Mouse (Mus musculus) intestine, embryonic 14.5 days (tissue): ENCODE measurements around the gene Arhgap35. TPM values are rescaled to one million over a fixed set of nuclear protein-coding genes. Genes with fewer than 3 reads are reported as not detected.

Source experiments
- ATAC-seq: fragments of 200-750 bp; cut with Nextera tagmentation; replicated peaks from 2 replicates; pipeline ENCODE4 v1.8.0; 2017; ENCODE audit warnings: low read depth, moderate number of reproducible peaks, moderate TSS enrichment, moderate library complexity; ENCODE audit not compliant: low FRiP score, low TSS enrichment
- DNase-seq: peaks from one replicate; pipeline ENCODE4 v3.0.0-alpha.2; 2018; ENCODE audit warnings: low spot score
- H3K27ac ChIP-seq: fragments of 300-500 bp; sonication (generic); 2 replicates; pipeline ENCODE4 v1.5.1; 2014; ENCODE audit warnings: low read depth, mild to moderate bottlenecking, control low read depth
- H3K27me3 ChIP-seq: fragments of 300-500 bp; sonication (generic); replicated peaks from 2 replicates; pipeline ENCODE4 v1.6.1; 2014; ENCODE audit warnings: low read length, control low read depth; ENCODE audit not compliant: control insufficient read depth, insufficient read depth
- H3K36me3 ChIP-seq: fragments of 300-500 bp; sonication (generic); 2 replicates; pipeline ENCODE4 v1.6.1; 2014; ENCODE audit warnings: low read length, control low read depth; ENCODE audit not compliant: control insufficient read depth, insufficient read depth
- H3K4me1 ChIP-seq: fragments of 300-500 bp; sonication (generic); replicated peaks from 2 replicates; pipeline ENCODE4 v1.6.1; 2014; ENCODE audit warnings: low read length, control low read depth, mixed read lengths; ENCODE audit not compliant: control insufficient read depth, insufficient read depth
- H3K4me2 ChIP-seq: fragments of 300-500 bp; sonication (generic); 2 replicates; pipeline ENCODE4 v1.6.1; 2014; ENCODE audit warnings: low read length
- H3K4me3 ChIP-seq: fragments of 300-500 bp; sonication (generic); 2 replicates; pipeline ENCODE4 v1.5.1; 2014; ENCODE audit warnings: low read depth, low read length, control low read depth, mixed read lengths
- H3K9ac ChIP-seq: fragments of 300-500 bp; sonication (generic); 2 replicates; pipeline ENCODE4 v1.6.1; 2014; ENCODE audit warnings: mild to moderate bottlenecking, low read length
- H3K9me3 ChIP-seq: fragments of 300-500 bp; sonication (generic); 2 replicates; pipeline ENCODE4 v1.6.1; 2016; ENCODE audit warnings: low read length, control low read depth; ENCODE audit not compliant: control insufficient read depth
- WGBS: fragments of 180-500 bp; shearing (Covaris S2); extraction: QIAGEN DNeasy Blood & Tissue Kit; methylation state at CpG from one replicate; pipeline ENCODE4 v1.1.7; 2014; 5-methylcytosine and 5-hydroxymethylcytosine counted together
- polyA plus RNA-seq: library from polyadenylated mRNA; unstranded; fragments of >200 nt; fragmentation: Nextera tagmentation; extraction: Ambion mirVana; gene quantifications from 2 replicates; pipeline ENCODE4 v1.2.1, GENCODE M21; 2014

Arhgap35 gene
- polyA plus RNA-seq, 1 experiment from 2014 or later: 18.5 TPM

GRCm38 (mm10) chr7:16591292-16591691 lies 23.5 kb downstream of the Arhgap35 start:
- Histone ChIP-seq H3K4me3 (no peak overlapping the region), H3K9me3 (no peaks in the 10 kb centered on the region), H3K4me2 (no peak overlapping the region), H3K27ac (no peak overlapping the region), H3K4me1 (no peaks in the 10 kb centered on the region), H3K9ac (no peak overlapping the region), H3K36me3 (0 out of 2 replicates have a peak, but pooled peaks cover 7% of the 10 kb centered on the region), H3K27me3 (no peaks in the 10 kb centered on the region)
- 74% methylated on average over 1 of the region's 1 CpGs for WGBS
- no peak for ATAC-seq
- DNase-seq: no peak

DNA sequence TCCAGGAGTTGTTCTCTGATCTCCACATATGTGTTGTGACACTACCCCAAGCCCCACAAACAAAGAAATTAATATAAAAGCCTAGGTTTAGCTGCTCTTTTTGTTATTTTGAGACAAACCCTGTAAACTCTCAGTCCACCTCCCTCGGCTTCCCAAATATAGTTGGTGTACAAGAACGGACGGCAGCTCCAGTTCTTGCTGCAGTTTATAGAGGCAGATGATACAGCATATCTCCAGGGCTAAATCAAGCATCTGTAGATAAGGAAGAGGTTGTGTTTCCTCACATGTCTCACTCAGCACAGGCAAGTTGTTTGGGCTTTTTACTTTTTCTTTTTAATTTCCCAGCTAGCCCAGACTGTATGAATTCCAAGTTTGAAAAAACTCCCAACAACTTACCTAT lies 27.1 kb downstream of the Arhgap35 start:
- H3K9ac ChIP-seq: no peak overlapping the region
- H3K4me1 ChIP-seq: peaks cover 2% of the 10 kb centered on the region; the same call in 1 of the 2 replicates
- DNase-seq (no peak), ATAC-seq (no peak)
- no peak overlapping the region for H3K4me2 ChIP-seq
- no peak overlapping the region for H3K27ac ChIP-seq
- no peaks in the 10 kb centered on the region for H3K27me3 ChIP-seq
- H3K9me3 ChIP-seq: no peaks in the 10 kb centered on the region
- H3K36me3 ChIP-seq: 0 out of 2 replicates have a peak, but pooled peaks cover 7% of the 10 kb centered on the region
- no peak overlapping the region for H3K4me3 ChIP-seq
- 84% methylated on average over 3 of the region's 3 CpGs for WGBS

DNA sequence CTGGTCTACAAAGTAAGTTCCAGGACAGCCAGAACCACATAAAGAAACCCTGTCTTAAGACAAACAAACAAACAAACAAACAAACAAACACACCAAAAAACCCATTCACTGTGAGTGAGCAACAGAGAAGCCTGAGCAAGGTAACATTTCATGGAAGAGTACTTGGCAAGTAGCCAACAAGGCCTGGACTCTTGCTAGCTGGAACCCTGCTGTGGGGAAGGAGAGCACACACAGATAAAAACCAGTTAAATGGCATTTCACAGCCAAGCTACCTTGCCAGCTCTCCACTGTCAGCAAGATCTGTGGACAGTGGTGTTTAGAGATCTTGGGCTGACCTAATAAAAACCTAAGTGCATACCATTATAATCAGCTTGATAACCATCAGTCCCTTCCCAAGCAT lies 30.4 kb downstream of the Arhgap35 start:
- Histone ChIP-seq H3K9me3 (no peaks in the 10 kb centered on the region), H3K27ac (no peak overlapping the region), H3K4me3 (no peak overlapping the region), H3K9ac (no peak overlapping the region), H3K36me3 (no peaks in the 10 kb centered on the region), H3K27me3 (no peaks in the 10 kb centered on the region), H3K4me2 (no peak overlapping the region), H3K4me1 (peaks cover 14% of the 10 kb centered on the region; the same call in 1 of the 2 replicates)
- DNase-seq (no peak), ATAC-seq (no peak)

DNA sequence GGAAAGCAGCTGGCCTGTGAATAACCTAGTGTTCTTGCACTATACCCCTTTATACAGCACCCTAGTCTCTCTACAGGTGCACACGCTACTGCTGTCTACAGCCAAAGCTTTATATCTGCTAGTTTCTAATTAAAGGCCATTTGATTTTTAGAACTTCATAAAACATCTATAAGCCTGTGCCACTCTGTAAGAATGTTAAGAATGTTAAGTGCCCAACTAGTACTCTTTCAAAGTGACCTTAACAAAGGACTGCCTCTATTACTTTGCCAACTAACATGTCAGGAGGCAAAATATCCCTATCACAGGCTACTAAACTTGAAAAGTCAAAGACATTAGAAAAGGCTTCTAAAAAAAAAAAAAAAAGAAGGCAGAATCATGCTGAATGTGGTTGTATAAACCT lies 31.0 kb downstream of the Arhgap35 start:
- H3K36me3 ChIP-seq: no peaks in the 10 kb centered on the region
- DNase-seq (no peak), ATAC-seq (no peak)
- H3K4me2 ChIP-seq: no peak overlapping the region
- H3K4me3 ChIP-seq: no peak overlapping the region
- WGBS: 93% methylated on average over 1 of the region's 1 CpGs
- no peaks in the 10 kb centered on the region for H3K9me3 ChIP-seq
- no peaks in the 10 kb centered on the region for H3K27me3 ChIP-seq
- H3K4me1 ChIP-seq: peaks cover 14% of the 10 kb centered on the region; the same call in 1 of the 2 replicates
- no peak overlapping the region for H3K27ac ChIP-seq
- H3K9ac ChIP-seq: no peak overlapping the region

DNA sequence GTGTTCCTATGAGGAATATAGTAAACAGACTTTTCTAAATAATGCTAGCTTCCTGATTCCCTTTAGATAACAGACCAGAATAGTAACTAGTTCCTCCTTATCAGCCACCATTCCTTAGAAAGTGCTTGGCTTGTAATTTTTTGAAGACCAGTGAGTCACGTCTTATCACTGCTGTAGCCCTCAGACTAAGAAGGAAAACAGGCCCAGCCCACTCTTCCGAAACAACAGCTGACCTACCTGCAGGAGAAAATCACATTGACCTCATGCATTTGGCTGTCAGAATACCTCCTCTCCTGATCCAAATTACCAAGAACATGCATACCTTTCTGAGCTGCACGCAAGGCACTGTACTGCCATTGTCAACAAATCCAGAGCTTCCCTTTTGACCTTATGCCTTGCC lies 32.5 kb downstream of the Arhgap35 start:
- Histone ChIP-seq H3K4me2 (no peak overlapping the region), H3K9me3 (no peaks in the 10 kb centered on the region), H3K9ac (no peak overlapping the region), H3K27ac (no peak overlapping the region), H3K36me3 (no peaks in the 10 kb centered on the region), H3K4me1 (peaks cover 19% of the 10 kb centered on the region; the same call in 1 of the 2 replicates), H3K4me3 (no peak overlapping the region), H3K27me3 (no peaks in the 10 kb centered on the region)
- ATAC-seq (no peak), DNase-seq (no peak)
- 62% methylated on average over 3 of the region's 3 CpGs for WGBS

DNA sequence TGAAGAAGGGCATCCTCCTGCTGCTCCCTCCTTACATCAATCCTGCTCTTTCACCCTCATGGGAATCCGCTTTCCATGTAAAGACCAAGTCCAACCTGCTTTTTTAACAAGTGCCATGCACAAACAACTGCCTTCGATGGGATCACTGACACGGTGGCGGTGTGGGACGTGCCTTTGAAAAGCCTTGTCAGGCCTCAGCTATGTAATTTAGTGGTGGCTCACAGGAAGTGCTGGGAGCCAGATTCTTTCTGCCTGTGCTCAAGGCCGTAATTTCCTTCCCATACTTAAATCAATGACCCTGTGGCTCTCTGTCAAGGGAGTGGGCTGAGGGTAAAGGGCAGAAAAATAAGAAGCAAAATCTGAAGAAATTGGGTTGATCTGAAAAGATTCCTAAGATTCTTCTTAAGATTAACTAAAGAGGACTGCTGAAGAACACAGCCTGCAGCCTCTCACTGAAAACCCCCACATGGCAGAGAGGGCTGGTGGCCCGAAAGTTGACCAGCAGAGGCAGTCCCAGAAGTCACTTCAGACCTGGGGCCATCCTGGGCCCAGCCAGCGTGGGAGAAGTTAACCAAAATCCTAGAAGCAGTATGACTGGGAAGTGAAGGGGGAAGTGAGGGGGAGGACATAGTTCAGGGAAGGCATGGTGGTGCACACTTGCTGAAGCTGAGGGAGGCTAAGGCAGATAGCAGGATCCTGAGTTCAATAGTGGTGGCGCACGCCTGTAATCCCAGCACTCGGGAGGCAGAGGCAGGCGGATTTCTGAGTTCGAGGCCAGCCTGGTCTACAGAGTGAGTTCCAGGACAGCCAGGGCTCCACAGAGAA lies 33.3 kb downstream of the Arhgap35 start:
- WGBS: 55% methylated on average over 13 of the region's 13 CpGs
- H3K4me1 ChIP-seq: peaks cover 21% of the 10 kb centered on the region; the same call in 1 of the 2 replicates
- no peaks in the 10 kb centered on the region for H3K27me3 ChIP-seq
- H3K4me3 ChIP-seq: no peak overlapping the region
- no peaks in the 10 kb centered on the region for H3K36me3 ChIP-seq
- no peak for DNase-seq
- no peak overlapping the region; the same call in 1 of the 2 replicates for H3K27ac ChIP-seq
- H3K4me2 ChIP-seq: no peak overlapping the region
- no peak for ATAC-seq
- no peak overlapping the region for H3K9ac ChIP-seq
- H3K9me3 ChIP-seq: no peaks in the 10 kb centered on the region

DNA sequence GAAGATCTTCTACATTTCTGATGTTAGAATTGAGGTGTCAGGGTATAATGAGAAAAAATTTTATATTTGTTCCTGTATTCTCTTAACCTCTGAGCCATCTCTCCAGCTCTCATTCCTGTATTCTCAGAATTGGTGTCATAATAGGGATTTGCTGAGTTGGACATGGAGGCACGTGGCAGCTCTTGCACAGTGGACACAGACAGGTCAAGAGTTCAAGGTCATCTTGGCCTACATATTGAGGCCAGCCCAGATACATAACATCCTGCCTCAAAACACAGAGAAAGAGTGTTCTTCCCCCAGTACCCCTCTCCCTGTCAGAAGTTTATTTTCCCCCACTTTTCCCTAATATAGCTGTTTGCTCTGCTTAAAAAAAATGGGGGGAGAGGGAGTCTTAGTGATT lies 38.1 kb downstream of the Arhgap35 start:
- Histone ChIP-seq H3K9me3 (no peaks in the 10 kb centered on the region), H3K4me2 (no peak overlapping the region), H3K9ac (no peak overlapping the region), H3K4me3 (no peak overlapping the region), H3K4me1 (peaks cover 20% of the 10 kb centered on the region), H3K27ac (no peak overlapping the region), H3K27me3 (no peaks in the 10 kb centered on the region), H3K36me3 (no peaks in the 10 kb centered on the region)
- WGBS: 57% methylated on average over 1 of the region's 1 CpGs
- ATAC-seq (no peak), DNase-seq (no peak)

- H3K9ac ChIP-seq: no peak overlapping the region
- WGBS: 72% methylated on average over 1 of the region's 1 CpGs
- peaks cover 3% of the 10 kb centered on the region for H3K4me1 ChIP-seq
- no peak overlapping the region for H3K4me3 ChIP-seq
- no peaks in the 10 kb centered on the region for H3K36me3 ChIP-seq
- H3K27me3 ChIP-seq: no peaks in the 10 kb centered on the region
- no peak overlapping the region for H3K4me2 ChIP-seq
- H3K9me3 ChIP-seq: no peaks in the 10 kb centered on the region
- H3K27ac ChIP-seq: no peak overlapping the region
- no peak for ATAC-seq
- DNase-seq: no peak
Measured at GRCm38 (mm10) chr7:16571191-16571590, 43.6 kb downstream of the Arhgap35 start.

DNA sequence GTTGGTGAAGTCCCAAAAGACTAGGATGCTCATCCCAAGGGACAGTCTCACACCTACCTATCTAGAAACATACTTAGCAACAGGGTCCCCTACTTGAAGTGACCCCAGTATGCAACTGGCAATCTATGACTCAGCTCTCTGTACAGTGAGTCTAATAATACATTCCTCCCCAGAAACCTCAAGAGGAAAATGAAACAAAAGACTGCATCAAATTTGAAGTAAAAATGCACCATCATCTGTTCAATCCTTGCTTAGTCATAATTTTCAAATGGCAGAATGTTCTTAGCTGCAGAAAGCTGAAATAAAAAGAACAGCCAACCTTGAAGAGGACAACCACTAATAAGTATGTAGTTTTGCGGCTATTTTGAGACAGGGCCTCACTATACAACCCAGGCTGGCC lies 44.1 kb downstream of the Arhgap35 start:
- no peak for DNase-seq
- Histone ChIP-seq H3K4me2 (no peak overlapping the region), H3K4me1 (no peaks in the 10 kb centered on the region), H3K9ac (no peak overlapping the region), H3K36me3 (no peaks in the 10 kb centered on the region), H3K4me3 (no peak overlapping the region), H3K9me3 (no peaks in the 10 kb centered on the region), H3K27me3 (no peaks in the 10 kb centered on the region), H3K27ac (no peak overlapping the region)
- WGBS: 88% methylated on average over 1 of the region's 1 CpGs
- ATAC-seq: no peak
